ENCODE assay signal across 25 mouse cellular contexts in genomic region chr7:81592686-81593085, GRCm38 (mm10). TPM values are rescaled to one million over a fixed set of nuclear protein-coding genes. Genes with fewer than 3 reads are reported as not detected.
"Had no signal": no experiment of that assay in that cellular context is flagged by ENCODE, and none has a peak within 500 bp of the region (broad histone marks: within the 10 kb centered on the region; RNA-seq: fewer than 3 reads in every experiment).

No protein-coding gene starts in this region.

- H3K27ac ChIP-seq: heart, adult 2 months; heart, embryonic 13.5 days; heart, embryonic 15.5 days; hindbrain, embryonic 13.5 days; hindbrain, embryonic 15.5 days; hindbrain, postnatal 0 days; kidney, embryonic 15.5 days; kidney, postnatal 0 days; limb, embryonic 13.5 days; limb, embryonic 15.5 days had no signal

- DNase-seq: gastrocnemius, postnatal 14 days; gastrocnemius, postnatal 36 days; heart, postnatal 14 days; heart, postnatal 36 days; kidney, adult 11 months; kidney, adult 2 months; kidney, adult 9 months; kidney, postnatal 14 days; kidney, postnatal 36 days; layer of hippocampus, adult 9-11 months; layer of hippocampus, postnatal 36 days; left cerebral cortex, postnatal 4 days had no signal

- H3K4me2 ChIP-seq: heart, embryonic 11.5 days; heart, embryonic 13.5 days; heart, embryonic 15.5 days; hindbrain, embryonic 13.5 days; hindbrain, embryonic 15.5 days; kidney, embryonic 15.5 days; limb, embryonic 13.5 days; limb, embryonic 15.5 days had no signal

- ATAC-seq: hindbrain, postnatal 0 days; intestine, embryonic 16.5 days had no signal

- H3K27me3 ChIP-seq: heart, embryonic 13.5 days; heart, embryonic 15.5 days; hindbrain, embryonic 13.5 days; hindbrain, embryonic 15.5 days; kidney, embryonic 15.5 days; limb, embryonic 13.5 days; limb, embryonic 15.5 days had no signal

- H3K9ac ChIP-seq: heart, embryonic 13.5 days; heart, embryonic 15.5 days; hindbrain, embryonic 13.5 days; hindbrain, embryonic 15.5 days; kidney, embryonic 15.5 days; limb, embryonic 13.5 days; limb, embryonic 15.5 days had no signal

- H3K4me1 ChIP-seq: hindbrain, embryonic 13.5 days; hindbrain, embryonic 15.5 days; kidney, embryonic 15.5 days; limb, embryonic 13.5 days; limb, embryonic 15.5 days had no signal

- H3K9me3 ChIP-seq: heart, embryonic 13.5 days; heart, embryonic 15.5 days; hindbrain, embryonic 13.5 days; hindbrain, embryonic 15.5 days; kidney, embryonic 15.5 days; limb, embryonic 13.5 days; limb, embryonic 15.5 days had no signal

- H3K4me3 ChIP-seq: heart, adult 2 months; heart, embryonic 13.5 days; heart, embryonic 15.5 days; hindbrain, embryonic 13.5 days; hindbrain, embryonic 15.5 days; kidney, embryonic 15.5 days; limb, embryonic 13.5 days; limb, embryonic 15.5 days had no signal

RNA-seq across cellular contexts. Expression of gene Fsd2, which starts 25.9 kb away (rescaled TPM):
- polyA plus RNA-seq: intestine, embryonic 14.5 days had no signal
